Mouse (Mus musculus) ES-E14 (cell line): ENCODE data around the gene Pim2. TPM values are rescaled to one million over a fixed set of nuclear protein-coding genes. Genes with fewer than 3 reads are reported as not detected.

ENCODE experiments used
- DNase-seq: peaks from one replicate; pipeline ENCODE4 v3.0.0-alpha.2; 2013; ENCODE audit warnings: low read depth, low spot score
- H3K27ac ChIP-seq: 2 replicates; pipeline ENCODE4 v1.5.1; 2012; ENCODE audit warnings: low read depth, mild to moderate bottlenecking, low read length, moderate library complexity, mixed read lengths; ENCODE audit not compliant: poor library complexity, insufficient read depth, severe bottlenecking
- H3K36me3 ChIP-seq: 2 replicates; pipeline ENCODE4 v1.6.1; 2012; ENCODE audit warnings: mild to moderate bottlenecking, low read length, moderate library complexity, mixed read lengths; ENCODE audit not compliant: control insufficient read depth, poor library complexity, insufficient read depth, severe bottlenecking
- H3K4me1 ChIP-seq, 2 experiments: fragments of 150-350 bp in 1 of 2; sonication (generic) in 1 of 2; 2 replicates each; pipeline ENCODE4 v1.6.1; 2012; ENCODE audit warnings: low read length in 2 of 2, mild to moderate bottlenecking in 1 of 2, mixed read lengths in 1 of 2; ENCODE audit not compliant: control insufficient read depth in 2 of 2, insufficient read depth in 2 of 2, poor library complexity in 1 of 2
- H3K4me3 ChIP-seq, 2 experiments: fragments of 150-350 bp in 1 of 2; sonication (generic) in 1 of 2; 2 replicates each; pipeline ENCODE4 v1.5.1; 2012; ENCODE audit warnings: low read length in 2 of 2, low read depth in 1 of 2, mild to moderate bottlenecking in 1 of 2, mixed read lengths in 1 of 2; ENCODE audit not compliant: insufficient read depth in 1 of 2, poor library complexity in 1 of 2, severe bottlenecking in 1 of 2
- H3K9ac ChIP-seq: 2 replicates; pipeline ENCODE4 v1.6.1; 2012; ENCODE audit warnings: low read depth, mild to moderate bottlenecking, low read length, mixed read lengths; ENCODE audit not compliant: poor library complexity, insufficient read depth, severe bottlenecking
- H3K9me3 ChIP-seq: fragments of 150-350 bp; sonication (generic); 2 replicates; pipeline ENCODE4 v1.6.1; 2012; ENCODE audit warnings: low read depth, mild to moderate bottlenecking, low read length; ENCODE audit not compliant: control insufficient read depth, insufficient read depth
- CHD2 ChIP-seq: IDR thresholded peaks from 2 replicates; pipeline ENCODE4 v1.6.1; 2014; ENCODE audit warnings: mild to moderate bottlenecking, low read depth, low read length, inconsistent platforms
- HCFC1 ChIP-seq: IDR thresholded peaks from 2 replicates; pipeline ENCODE4 v1.6.1; 2012; ENCODE audit warnings: low read length, inconsistent platforms, borderline replicate concordance; ENCODE audit not compliant: insufficient read depth
- MAFK ChIP-seq: IDR thresholded peaks from 2 replicates; pipeline ENCODE4 v1.6.1; 2014; ENCODE audit warnings: mild to moderate bottlenecking, low read depth, low read length, inconsistent platforms; ENCODE audit not compliant: insufficient read depth
- ZC3H11A ChIP-seq: IDR thresholded peaks from 2 replicates; pipeline ENCODE4 v1.6.1; 2012; ENCODE audit warnings: low read depth, mild to moderate bottlenecking, inconsistent platforms, low read length, borderline replicate concordance
- ZNF384 ChIP-seq: IDR thresholded peaks from 2 replicates; pipeline ENCODE4 v1.6.1; 2012; ENCODE audit warnings: low read depth, low read length, inconsistent platforms
- in situ Hi-C, 2 experiments: fragments of 600-800 bp; cut with MboI; formaldehyde crosslinking; loops; one replicate each; pipeline ENCODE4 v1.15.1; 2025; ENCODE audit warnings: low sequenced_read_pairs in 2 of 2, inconsistent platforms in 1 of 2; ENCODE audit not compliant: unreplicated experiment in 2 of 2
- total RNA-seq: library from RNA; depleted of rRNA; stranded (reverse); fragments of 300-350 nt; gene quantifications from 2 replicates; pipeline ENCODE4 v1.2.3, GENCODE M21; 2012; rRNA removed

The Pim2 gene
- 17.2 and 20.8 TPM in 2 replicates for total RNA-seq

DNA sequence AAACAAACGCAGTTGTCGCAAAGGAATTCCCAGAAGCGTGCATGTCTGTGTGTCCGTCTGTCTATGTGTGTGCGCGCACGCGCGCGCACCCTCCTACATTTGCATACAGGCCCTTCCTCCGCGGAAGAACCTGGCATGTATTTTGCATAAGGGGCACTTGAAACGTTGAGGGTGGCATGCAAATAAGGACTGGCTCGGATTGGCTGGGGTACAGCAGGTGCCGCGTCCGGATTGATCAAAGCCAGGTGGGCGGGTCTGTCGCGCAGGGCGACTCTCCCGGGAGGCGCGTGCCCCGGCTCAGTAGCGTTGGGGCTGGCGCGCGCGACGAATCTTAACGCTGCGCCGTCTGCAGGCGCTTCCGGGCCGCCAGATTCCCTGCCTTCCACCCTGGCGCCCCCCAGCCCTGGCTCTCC is at the start of gene Pim2:
Gene Pim2, plus strand, starts transcription at position 256 of the 413 bp plus-strand sequence.
- DNase-seq: no peak
- in situ Hi-C loops: no loop called here
- TF ChIP-seq ZNF384 (no peak), ZC3H11A (no peak), CHD2 (no peak), HCFC1 (no peak), MAFK (no peak)
- H3K4me3 ChIP-seq: peak within 1 kb of the TSS; percentile 84 to 88
- peaks cover 19% of the 10 kb centered on the region for H3K36me3 ChIP-seq
- peaks cover 0 to 5% of the 10 kb centered on the region in 2 experiments; a peak in 2 of 4 replicates for H3K4me1 ChIP-seq
- H3K9ac ChIP-seq: peak within 1 kb of the TSS; percentile 83
- peak within 1 kb of the TSS; percentile 18; the same call in 1 of the 2 replicates for H3K27ac ChIP-seq
- H3K9me3 ChIP-seq: no peaks in the 10 kb centered on the region

DNA sequence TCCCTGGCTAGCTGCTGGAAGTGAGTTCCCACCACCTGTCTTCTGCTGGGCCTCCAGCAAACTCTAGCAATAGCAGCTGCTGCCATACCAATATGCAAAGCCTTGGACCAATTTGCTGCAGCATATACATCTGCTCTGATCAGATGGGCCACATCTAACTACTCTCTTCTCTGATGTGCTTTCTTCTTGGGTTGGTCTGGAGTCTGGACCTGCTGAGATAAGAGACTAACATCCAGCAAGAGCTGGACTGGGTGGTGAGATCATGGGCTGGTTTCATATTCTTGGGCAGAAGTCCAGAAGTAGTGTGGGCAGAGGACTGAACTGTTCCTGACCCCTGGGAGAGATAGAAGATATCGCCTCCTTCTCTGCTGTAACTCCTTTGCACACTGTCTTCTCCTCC is 40.9 kb upstream of the Pim2 start:
- Histone ChIP-seq H3K4me3 (no peak overlapping the region), H3K4me1 (no peaks in the 10 kb centered on the region; a peak in 1 of 4 replicates), H3K9ac (no peak overlapping the region), H3K9me3 (no peaks in the 10 kb centered on the region), H3K27ac (no peak overlapping the region), H3K36me3 (peaks cover 5% of the 10 kb centered on the region)
- no peak for DNase-seq
- TF ChIP-seq HCFC1: no peak
- no peak for TF ChIP-seq MAFK
- TF ChIP-seq ZNF384: no peak
- no peak for TF ChIP-seq CHD2
- TF ChIP-seq ZC3H11A: no peak
- in situ Hi-C loops: no loop called here

DNA sequence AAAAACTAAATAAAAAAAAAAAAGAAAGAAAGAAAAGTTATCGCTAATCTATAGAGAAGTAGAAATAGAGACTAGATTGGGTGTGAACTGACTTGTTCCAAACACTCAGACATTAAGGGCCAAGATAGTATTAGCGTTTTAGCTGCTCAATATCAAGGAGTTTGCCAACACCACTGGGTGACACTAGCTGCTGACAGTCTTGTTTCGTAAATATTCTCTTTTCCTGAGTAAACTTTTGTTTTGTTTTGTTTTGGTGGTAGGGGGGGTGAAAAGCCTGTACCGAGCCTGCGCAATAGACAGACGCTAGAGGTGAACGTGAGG is 37.3 kb upstream of the Pim2 start:
- no peaks in the 10 kb centered on the region; a peak in 1 of 4 replicates for H3K4me1 ChIP-seq
- H3K9me3 ChIP-seq: no peaks in the 10 kb centered on the region
- no peak for DNase-seq
- in situ Hi-C loops: no loop called here
- TF ChIP-seq ZNF384 (no peak), HCFC1 (no peak), CHD2 (no peak), ZC3H11A (no peak), MAFK (no peak)
- H3K27ac ChIP-seq: no peak overlapping the region
- peaks cover 7% of the 10 kb centered on the region; the same call in 1 of the 2 replicates for H3K36me3 ChIP-seq
- no peak overlapping the region for H3K9ac ChIP-seq
- peak overlapping the region; percentile 38 to 74; a peak in 3 of 4 replicates for H3K4me3 ChIP-seq

GRCm38 (mm10) chrX:7841163-7842162 is 36.6 kb upstream of the Pim2 start, which contains the start of gene Otud5:
TSS of gene Otud5 (plus strand) at chrX:7841364.
- H3K9me3 ChIP-seq: no peaks in the 10 kb centered on the region
- peak within 1 kb of the TSS; percentile 92 for H3K27ac ChIP-seq
- peak; percentile 91 for DNase-seq
- H3K9ac ChIP-seq: peak within 1 kb of the TSS; percentile 97
- in situ Hi-C loops: no loop called here
- TF ChIP-seq CHD2: 0 out of 2 replicates have a peak, but pooled peaks have one; percentile 40
- TF ChIP-seq ZC3H11A: no peak
- H3K36me3 ChIP-seq: peaks cover 7% of the 10 kb centered on the region; the same call in 1 of the 2 replicates
- H3K4me1 ChIP-seq: no peaks in the 10 kb centered on the region; a peak in 1 of 4 replicates
- peak within 1 kb of the TSS; percentile 91 to 100 for H3K4me3 ChIP-seq
